Mouse (Mus musculus) skeletal muscle tissue, postnatal 0 days (tissue): Measurements from ENCODE around the gene Cct8. TPM values are rescaled to one million over a fixed set of nuclear protein-coding genes. Genes with fewer than 3 reads are reported as not detected.

Source experiments
- polyA plus RNA-seq: library from polyadenylated mRNA; unstranded; fragments of >200 nt; fragmentation: Nextera tagmentation; extraction: Ambion mirVana; gene quantifications from 2 replicates; pipeline ENCODE4 v1.2.1, GENCODE M21; 2015

Gene Cct8
- polyA plus RNA-seq = 177 and 195 TPM in 2 replicates

GRCm38 (mm10) chr16:87495716-87496447 is at the start of gene Cct8:
Cct8 (minus strand) TSS chr16:87495873.

GRCm38 (mm10) chr16:87454419-87455179 is 41.1 kb downstream of the Cct8 start, which contains the start of gene Usp16:
Usp16 (plus strand) TSS chr16:87454703.

DNA sequence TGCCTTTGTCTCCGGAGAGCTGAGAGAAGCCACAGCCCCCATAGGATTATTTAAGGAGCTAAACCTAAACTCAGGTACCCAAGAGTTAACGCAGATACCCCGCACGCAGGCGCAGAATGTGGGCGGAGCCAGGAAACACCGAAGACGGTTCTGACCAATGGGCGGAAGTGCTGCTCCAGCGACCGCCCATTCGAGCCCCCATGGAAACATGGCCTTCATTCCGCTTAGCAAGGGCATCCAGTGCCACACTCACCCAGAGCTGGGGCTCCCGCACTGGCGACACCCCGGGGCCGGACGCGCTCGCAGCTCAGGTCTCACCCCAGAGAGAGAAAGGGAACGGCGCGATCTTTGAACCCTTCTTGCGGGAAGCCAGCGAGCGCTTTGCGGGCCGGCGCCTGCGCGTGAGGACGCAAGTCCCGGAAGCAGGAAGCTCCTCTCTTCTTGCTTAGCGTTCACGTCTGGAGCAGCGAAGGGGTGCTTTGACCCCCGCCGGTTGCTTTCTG is 55.4 kb downstream of the Cct8 start, which contains the start of gene Rwdd2b:
TSS of gene Rwdd2b (minus strand) at position 390 of the 503 bp plus-strand sequence.

Other genes starting within 250 kb of the Cct8 start
- 18.8 and 19.2 TPM in 2 replicates for gene N6amt1, start 141.7 kb downstream of the Cct8 start, polyA plus RNA-seq
- 11.1 and 13.1 TPM in 2 replicates for gene Ltn1, start 63.3 kb downstream of the Cct8 start, polyA plus RNA-seq
- 6.5 and 6.9 TPM in 2 replicates for gene Rwdd2b, start 55.3 kb downstream of the Cct8 start, polyA plus RNA-seq
- 28.4 and 34.0 TPM in 2 replicates for gene Usp16, start 41.2 kb downstream of the Cct8 start, polyA plus RNA-seq
- 3.5 and 5.2 TPM in 2 replicates for gene Map3k7cl, start 57.5 kb upstream of the Cct8 start, polyA plus RNA-seq
- 7.0 and 8.6 TPM in 2 replicates for gene Bach1, start 203.1 kb upstream of the Cct8 start, polyA plus RNA-seq